Mouse (Mus musculus): ENCODE results near the gene Flt3.

Gene Flt3

GRCm38 (mm10) chr5:147399843-147400504 is at the start of gene Flt3:
Gene Flt3, minus strand, starts transcription at chr5:147400489.
- DNase-seq, result peak; percentile 53

DNA sequence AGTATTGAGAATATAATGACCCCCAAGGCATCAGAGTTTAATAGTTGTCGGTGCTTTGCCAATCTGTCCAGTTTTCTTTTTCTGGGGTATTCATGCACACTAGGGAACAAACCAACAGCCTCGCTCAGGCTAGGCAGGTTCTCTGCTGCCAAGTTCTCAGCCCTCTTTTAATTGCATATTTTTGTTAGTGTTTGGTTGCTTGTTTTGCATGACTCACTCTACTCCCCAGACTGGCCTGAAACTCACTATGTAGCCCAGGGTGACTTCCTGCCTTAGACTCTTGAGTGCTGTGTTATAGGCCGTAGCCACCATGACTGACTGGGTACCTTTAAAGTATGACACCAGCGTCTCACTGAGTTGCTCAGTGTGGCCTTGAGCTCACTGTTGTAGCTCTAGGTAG is 48.6 kb upstream of the Flt3 start:
- peak; percentile 36 for DNase-seq

DNA sequence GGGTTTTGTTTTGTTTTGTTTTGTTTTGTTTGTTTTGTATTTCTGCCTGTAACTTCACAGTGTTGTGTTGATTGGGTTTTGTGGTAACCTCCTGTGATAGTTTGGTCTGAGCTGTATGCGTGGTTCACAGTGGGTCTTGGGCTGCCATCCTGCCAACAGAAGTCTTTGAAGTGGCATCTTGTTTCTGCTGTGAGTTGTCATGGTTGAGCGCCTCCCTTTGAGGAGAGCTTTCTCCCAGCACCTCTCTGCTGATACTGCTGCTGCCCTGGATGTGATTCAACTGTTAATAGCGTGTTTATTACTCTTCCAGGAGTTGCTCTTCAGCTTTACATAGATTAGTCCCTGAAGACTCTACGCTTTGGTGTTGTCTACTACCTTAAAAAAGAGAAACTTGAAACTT is 48.2 kb upstream of the Flt3 start:
- DNase-seq, result peak; percentile 35

DNA sequence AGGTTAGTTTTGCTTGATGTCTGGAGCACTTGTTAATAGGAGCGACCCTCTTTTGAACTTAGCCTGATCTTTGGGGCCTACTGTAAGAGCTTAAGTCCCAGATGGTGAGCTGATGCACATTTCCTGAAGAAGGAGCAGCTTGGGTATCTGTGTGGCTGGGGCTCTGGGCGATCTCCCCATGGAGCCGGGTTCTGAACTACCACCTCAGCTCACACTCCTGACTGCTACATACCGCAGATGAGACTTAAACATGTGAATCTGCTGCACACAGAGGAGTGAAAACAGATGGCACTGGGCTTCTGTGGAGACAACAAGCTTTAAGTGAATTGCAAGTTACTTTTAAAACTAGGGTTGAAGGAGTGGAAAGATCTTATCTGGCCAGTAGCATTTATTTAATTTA is 45.0 kb upstream of the Flt3 start:
- DNase-seq, result no peak

DNA sequence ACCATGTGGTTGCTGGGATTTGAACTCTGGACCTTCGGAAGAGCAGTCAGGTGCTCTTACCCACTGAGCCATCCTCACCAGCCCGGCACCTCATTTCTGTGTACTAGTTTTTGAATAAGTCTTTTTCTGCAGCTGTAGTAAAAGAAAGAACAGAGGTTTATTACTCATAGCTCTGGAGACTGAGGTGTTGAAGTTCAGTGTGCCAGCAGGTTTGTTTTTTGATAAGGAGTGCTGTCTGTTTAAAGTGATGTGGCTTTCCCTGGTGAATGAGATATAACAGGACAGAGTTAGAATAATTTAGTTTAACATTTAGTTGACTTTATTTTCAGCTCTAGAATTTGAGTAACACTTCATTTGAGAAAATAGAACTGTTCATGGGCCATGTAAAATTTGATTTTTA is 44.5 kb upstream of the Flt3 start:
- DNase-seq, result no peak

DNA sequence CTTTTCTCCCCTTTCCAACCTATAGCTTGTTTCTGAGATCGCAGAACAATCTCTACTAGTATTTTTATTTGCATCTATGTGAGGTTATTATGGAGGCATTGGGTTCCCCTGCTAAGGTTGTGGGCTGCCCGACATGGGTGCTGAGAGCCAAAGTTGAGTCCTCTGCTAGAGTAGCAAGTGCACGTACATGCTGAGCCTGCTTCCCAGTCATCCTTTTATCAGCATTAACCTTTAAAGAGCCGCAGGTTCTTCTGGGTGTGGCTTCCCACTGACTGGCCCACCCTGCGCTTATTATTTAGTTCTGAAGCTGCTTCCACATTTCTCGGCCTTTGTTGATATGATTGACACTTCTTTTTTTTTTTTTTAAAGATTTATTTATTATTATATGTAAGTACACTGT is 44.0 kb upstream of the Flt3 start:
- no peak for DNase-seq

- DNase-seq, result no peak
Measured at GRCm38 (mm10) chr5:147442741-147443140, 42.5 kb upstream of the Flt3 start.

- no peak for DNase-seq
Measured at GRCm38 (mm10) chr5:147441979-147442378, 41.7 kb upstream of the Flt3 start.

DNA sequence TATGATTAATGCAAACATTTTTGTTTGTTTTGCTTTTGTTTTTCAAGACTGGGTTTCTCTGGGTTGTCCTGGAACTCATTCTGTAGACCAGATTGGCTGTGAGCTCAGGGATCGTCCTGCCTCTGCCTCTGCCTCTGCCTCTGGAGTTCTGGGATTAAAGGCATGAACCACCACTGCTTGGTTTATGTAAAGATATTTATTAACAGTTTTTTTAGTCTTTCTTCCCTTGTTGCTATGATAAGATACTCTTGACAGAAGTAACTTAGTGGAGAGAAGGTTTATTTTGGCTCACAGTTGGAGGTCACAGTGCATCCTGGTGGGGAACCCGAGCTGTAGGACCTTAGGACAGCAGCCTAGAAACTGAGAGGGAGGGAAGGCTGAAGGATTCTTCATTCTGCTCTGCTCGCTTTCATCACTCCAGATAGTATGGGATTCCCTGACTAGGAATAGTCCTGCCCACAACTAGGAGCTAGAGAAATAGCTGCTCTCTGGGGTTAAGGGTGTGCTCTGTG is 40.8 kb upstream of the Flt3 start:
- no peak for DNase-seq

DNA sequence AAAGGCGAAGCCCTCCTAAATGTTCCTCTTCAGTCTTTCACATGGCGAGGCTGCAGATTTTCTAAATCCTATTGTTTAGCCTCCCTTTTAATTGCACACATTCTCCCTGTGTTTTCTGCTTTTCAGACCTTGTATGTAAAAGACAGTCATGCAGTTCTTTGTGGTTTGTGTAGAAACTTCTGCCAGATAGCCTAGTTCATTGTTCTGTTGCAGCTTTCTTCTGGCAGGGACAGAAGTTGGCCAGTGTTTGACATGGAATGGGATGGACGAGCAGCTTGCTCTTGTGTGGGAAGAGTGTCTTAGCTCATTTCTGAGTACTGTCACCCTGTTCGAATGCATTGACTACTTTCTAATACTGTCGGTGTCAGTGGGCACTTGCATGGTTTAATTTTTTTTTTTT is 36.2 kb upstream of the Flt3 start:
- no peak for DNase-seq

DNA sequence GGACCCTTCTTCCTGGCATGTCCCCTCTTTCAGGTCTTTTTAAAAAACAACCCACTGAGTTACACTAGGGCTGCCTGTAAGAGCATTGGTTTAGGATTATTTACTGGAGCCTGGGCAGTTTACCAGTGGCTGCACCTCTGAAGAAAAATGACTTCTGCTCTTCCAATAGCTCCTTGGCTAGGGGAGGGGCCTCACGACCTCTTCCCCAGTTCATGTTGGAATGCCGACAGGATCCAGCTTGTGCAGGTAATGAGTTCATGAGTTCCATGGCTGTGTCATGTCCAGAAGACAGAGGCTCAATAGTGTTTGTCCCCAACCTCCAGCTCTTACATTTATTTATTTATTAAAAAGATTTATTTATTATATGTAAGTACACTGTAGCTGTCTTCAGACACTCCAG is 35.5 kb upstream of the Flt3 start:
- DNase-seq, result peak; percentile 54

DNA sequence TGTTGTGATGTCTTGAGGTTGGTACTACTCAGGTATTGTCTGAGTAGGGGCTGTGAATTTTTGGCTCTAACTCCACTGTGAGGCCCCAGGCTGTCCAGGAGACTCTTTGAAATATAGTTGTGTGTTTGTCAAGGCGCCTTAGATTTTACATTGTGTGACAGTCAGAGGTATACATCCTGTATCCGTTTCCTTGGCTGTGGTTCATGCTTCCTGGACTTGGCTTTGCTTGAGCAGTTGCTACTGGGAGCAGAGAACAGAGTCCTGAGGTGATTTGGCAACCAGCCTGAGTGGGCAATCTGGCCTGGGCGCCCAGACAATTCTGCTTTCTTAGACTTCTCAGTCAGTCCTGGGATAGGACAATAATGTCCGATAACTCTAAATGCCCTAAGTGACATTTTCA is 34.9 kb upstream of the Flt3 start:
- peak; percentile 87 for DNase-seq

DNA sequence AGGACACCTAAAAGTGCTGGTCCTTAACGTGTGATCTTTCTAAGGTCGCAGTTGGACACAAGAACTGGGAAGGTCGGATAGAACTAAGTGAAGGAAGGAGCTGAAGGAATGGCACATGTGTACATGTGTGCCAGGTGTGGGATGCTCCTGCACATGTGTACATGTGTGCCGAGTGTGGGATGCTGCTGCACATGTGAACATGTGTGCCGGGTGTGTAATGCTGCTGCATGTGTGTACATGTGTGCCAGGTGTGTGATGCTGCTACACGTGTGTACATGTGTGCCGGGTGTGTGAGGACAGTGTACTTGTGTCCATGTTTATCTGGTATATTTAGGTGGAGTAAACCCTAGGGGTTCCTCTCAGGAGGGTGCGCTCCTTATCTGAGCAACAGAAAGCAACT is 32.6 kb upstream of the Flt3 start:
- DNase-seq, result no peak

DNA sequence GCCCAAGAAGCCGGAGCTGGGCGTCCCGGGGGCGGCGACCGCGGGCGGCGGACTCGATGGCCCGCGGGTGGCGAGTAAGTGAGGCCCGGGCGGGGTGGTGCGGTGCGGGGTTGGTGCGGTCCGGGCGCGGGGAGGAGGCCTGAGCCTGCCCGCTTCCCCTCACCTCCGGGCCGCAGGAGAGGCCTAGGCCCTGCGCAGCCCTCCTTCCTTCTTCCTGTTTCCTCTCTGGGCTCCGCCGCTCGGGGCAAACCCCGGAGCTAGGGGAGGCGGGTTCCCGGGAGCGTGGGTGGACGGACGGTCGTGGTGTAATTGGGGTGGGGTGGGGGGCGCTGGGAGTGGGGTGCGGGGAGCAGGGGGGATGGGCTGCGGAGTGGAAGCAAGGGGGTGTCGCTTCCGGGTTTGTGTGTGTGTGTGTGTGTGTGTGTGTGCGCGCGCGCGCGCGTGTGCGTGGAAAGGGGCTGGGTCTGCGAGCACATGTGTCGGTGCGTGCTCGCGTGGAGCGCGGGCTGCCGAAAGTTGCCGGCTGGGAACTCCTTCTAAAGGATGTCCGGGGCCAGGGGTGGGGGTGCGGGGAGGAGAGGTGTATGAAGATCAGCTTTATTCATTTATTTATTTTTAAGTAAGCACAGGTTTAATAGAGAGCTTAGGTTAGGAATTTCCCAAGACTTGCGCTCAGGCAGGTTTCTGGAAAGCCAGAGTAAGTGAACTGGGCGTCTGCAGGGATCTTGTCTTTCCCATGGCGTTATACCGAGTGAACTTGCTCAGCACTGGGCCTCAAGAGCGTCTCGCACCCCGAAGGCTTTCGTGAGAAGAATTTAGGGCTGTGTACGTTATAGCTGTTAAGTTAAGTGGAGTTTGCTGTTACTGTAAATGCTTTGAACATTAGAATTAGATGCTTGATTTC is 30.9 kb upstream of the Flt3 start:
- DNase-seq, result peak; percentile 80

GRCm38 (mm10) chr5:147430361-147430935 is 30.2 kb upstream of the Flt3 start:
- DNase-seq, result peak; percentile 59

GRCm38 (mm10) chr5:147429535-147430305 is 29.4 kb upstream of the Flt3 start, which contains the start of gene Pan3:
Gene Pan3, plus strand, starts transcription at chr5:147430161.
- DNase-seq, result peak; percentile 97

GRCm38 (mm10) chr5:147426048-147426805 is 25.9 kb upstream of the Flt3 start:
- no peak for DNase-seq

DNA sequence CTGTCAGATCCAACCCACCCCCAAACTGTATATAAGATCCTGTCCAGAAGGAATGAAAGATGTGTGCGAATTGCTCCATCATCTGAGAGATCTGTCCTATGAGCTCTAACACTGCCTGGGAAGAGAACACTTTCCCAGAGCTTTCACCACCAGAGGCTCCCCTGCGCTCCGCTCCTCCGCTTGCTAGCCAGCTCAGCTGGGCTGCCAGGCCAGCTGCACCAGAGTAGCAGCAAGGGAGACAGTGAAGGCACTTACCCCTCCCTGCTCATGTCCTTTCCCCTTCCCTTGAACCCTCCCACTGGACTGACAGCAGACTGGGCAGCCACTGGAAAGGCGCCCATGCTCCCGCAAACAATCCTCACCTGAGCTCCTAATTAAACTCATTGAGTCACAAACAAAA is 23.3 kb upstream of the Flt3 start:
- DNase-seq, result no peak

DNA sequence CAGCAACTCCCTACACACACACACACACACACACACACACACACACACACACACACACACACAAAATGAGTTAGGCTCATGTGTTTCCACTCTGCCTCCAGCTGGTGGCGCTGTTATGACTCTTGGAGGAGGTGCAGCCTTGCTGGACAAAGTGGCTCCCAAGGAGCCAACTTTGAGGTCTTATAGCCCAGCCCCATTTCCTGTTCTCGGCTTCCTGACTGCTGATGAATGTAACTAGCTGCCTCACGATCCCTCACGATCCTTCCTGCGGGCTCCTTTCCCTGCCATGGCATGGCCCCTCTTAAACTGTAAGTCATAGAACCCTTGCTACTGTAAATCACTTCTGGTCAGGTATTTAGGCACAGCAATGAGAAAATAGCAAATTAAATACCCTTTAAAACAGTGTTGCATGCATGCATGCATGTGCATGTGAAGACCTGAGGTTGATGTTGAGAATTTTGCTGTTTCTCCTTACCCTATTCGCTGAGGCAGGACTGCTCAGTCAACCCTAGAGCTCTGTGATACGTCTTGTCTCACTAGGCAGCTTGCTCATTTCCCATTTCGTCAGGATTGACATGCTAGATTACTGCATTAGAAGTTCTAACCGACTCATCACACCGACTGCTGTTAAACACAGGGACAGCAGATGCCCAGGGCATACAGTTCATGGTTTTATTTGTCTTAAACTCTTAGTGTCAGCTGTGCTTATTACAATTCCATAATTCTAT is 18.3 kb upstream of the Flt3 start:
- DNase-seq, result peak; percentile 41

DNA sequence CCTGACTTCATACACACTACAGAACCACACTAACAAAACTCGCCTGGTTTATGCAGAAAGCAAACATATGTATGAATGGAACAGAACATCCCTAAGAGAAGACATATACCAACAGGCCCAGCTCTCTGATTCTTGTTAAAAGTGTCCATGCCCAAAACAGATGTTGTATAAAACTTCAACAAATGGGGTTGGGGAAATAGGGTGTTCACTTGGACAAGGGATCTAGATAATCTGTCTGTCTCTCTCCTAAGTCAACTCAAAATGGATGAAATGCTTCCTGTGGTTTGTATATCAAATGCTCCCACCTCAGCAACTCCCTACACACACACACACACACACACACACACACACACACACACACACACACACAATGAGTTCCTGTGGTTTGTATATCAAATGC is 17.7 kb upstream of the Flt3 start:
- no peak for DNase-seq

DNA sequence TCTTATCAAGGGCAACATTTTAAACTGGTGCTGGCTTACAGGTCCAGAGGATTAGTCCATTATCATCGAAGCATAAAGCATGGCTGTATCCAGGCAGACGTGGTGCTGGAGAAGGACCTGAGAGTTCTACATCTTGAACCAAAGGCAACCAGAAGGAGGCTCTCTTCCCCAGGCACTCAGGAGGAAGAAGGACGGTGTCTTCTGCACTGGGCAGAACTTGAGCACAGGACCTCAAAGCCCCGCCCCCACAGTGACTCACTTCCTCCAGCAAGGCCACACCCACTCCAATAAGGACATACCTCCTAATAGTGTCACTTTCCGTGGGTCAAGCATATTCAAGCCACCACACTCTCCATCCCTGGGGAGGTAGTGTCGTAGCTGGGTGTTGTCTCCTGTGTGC is 10.3 kb upstream of the Flt3 start:
- no peak for DNase-seq

All from kidney, postnatal 14 days (tissue).